Mouse (Mus musculus) CH12F3 (cell line): Measurements from ENCODE around the gene Sugp2.

Source experiments
- in situ Hi-C: fragments of 300-500 bp; cut with MboI; formaldehyde crosslinking; loops from 2 replicates; pipeline ENCODE4 v1.14.3; 2020; ENCODE audit warnings: low sequenced_read_pairs

Sugp2 gene

DNA sequence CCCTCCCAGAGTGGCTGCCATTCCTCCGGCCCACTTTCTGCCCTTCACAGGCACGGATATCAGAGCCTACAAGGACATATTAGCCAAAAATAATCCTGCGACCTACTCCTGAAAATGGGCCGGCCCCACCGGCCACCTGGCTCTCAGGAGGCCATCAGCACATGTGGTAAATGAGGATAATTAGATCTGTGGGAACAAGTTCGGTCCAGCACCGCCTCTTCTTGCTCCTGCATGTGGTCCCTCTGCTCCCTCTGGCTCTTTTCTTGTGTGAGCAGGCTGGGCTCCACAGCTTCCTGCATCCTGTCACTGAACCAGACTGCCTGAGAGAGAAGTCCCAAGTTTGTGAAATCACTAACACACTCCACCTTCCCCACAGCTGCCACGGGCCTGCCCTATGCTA, 45.2 kb downstream of the Sugp2 start:
- in situ Hi-C loops: no loop called here

- in situ Hi-C loops: no loop called here
These were observed 47.0 kb downstream of the Sugp2 start for GRCm38 (mm10) chr8:70281001-70281400.

GRCm38 (mm10) chr8:70282603-70283135, 48.6 kb downstream of the Sugp2 start, which contains the start of gene Homer3:
Gene Homer3, plus strand, starts transcription at chr8:70282827.
- in situ Hi-C loops: no loop called here

DNA sequence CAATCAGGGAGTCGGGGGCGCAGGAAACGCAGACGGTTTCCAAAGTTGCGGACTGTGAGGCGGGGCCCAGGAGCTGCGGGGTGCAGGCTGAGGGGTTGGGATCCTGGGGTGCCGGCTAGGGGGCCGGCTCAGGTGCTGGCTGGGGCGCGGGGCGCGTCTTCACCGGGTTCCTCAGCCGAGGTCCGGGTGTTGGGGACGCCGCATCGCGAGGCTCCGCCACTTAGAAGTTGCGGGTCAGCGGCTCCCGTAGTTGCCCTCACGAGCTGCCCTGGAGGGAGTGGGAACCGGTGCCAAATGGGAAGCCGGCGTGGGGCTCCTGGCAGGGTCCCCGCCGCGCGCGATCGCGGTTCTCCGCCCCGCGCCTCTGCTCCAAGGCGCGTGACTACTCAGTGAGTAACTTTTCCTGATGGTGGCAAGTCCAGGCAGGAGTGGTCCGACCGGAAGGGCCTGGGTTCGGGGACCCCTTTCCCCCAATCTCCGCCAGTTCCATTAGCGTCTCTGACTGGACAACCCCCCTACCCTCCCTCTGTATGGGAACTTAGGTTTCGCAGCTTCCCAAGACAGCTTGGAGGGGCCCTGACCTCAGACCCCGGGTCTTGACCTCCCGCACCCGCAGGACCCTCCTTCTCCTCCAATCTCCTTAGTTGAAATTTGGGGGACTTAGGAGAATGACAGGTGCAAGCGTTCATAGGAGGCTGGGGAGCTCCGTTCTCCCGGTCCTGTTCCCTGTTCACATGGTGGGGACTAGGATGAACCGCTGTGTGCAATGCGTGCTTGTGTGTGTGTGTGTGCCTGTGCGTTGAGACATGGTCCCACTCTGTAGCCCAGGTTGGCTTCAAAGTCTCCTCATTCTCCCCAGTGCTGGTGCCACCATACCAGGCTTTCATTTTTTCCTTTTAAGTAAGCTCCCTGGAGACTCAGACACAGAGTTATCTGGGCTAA, 49.4 kb downstream of the Sugp2 start:
- in situ Hi-C loops: no loop called here

GRCm38 (mm10) chr8:70284421-70284820, 50.4 kb downstream of the Sugp2 start:
- in situ Hi-C loops: no loop called here

- in situ Hi-C loops: no loop called here
These were observed 51.3 kb downstream of the Sugp2 start for GRCm38 (mm10) chr8:70285304-70285703.

- in situ Hi-C loops: no loop called here
These were observed 52.7 kb downstream of the Sugp2 start for GRCm38 (mm10) chr8:70286737-70287136.

- in situ Hi-C loops: no loop called here
These were observed 60.0 kb downstream of the Sugp2 start for GRCm38 (mm10) chr8:70293988-70294405.

DNA sequence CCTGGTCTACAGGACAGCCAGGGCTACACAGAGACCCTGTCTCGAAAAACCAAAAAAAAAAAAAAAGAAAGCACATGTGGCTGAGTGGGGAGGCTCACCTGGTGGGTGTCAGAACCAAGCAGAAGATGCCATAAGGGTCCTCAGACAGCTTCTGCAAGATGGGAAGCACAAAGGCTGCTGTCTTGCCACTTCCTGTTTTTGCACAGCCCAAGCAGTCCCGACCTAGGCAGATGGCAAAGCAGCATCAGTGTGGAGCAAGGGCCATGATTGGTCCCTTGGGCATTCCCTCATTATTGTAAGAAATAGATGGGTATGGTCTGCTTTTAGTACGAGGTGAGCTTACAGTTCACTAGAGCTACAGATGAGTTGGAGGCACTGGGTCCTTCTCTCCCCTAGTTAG, 66.9 kb downstream of the Sugp2 start:
- in situ Hi-C loops: no loop called here

GRCm38 (mm10) chr8:70302358-70302890, 68.4 kb downstream of the Sugp2 start, which contains the start of the genes Ddx49 and Cope:
Gene Ddx49, minus strand, starts transcription at chr8:70302489.
Gene Cope, plus strand, starts transcription at chr8:70302518.
- in situ Hi-C loops: no loop called here

DNA sequence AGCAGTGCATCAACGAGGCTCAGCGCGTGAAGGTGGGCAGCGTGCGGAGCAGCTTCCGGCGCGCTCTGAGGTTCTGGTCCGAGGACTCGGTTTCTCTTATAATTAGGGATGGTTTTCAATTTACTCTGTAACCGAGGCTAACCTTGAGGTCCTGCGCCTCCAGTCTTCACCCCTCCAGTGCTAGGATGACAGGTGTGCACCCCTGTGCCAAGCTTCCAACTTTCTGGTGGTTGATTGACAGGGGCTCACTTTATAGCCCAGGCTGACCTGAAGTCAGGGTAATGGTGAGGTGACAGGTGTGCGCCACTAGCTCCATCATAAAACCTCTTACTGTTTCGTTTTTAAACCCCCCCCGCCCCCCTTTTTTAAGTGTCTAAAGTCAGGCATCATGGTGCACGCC, 68.9 kb downstream of the Sugp2 start:
- in situ Hi-C loops: no loop called here

DNA sequence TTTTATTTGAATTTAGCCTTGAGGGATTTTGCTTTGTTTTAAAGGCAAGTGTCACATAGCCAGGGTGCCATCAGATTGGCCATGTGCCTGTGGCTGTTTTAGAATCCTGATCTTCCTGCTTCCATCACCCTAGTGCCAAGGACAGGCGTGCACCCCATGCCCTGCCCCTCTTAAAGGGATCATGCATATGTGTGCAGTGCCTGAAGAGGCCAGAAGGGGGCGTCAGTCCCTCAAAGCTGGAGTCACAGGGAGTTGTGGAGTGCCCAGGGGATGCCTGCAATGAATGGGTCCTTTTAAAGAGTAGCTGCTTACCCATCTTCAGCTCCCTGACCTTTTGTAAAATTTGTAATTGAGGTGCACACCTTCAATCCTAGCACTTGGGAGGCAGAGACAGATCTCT, 75.3 kb downstream of the Sugp2 start:
- in situ Hi-C loops: no loop called here

- in situ Hi-C loops: no loop called here
These were observed 79.4 kb downstream of the Sugp2 start for GRCm38 (mm10) chr8:70313399-70313798.

GRCm38 (mm10) chr8:70315624-70316510, 81.8 kb downstream of the Sugp2 start, which contains the start of gene Cers1:
Gene Cers1, plus strand, starts transcription at chr8:70315775.
- in situ Hi-C loops: no loop called here

DNA sequence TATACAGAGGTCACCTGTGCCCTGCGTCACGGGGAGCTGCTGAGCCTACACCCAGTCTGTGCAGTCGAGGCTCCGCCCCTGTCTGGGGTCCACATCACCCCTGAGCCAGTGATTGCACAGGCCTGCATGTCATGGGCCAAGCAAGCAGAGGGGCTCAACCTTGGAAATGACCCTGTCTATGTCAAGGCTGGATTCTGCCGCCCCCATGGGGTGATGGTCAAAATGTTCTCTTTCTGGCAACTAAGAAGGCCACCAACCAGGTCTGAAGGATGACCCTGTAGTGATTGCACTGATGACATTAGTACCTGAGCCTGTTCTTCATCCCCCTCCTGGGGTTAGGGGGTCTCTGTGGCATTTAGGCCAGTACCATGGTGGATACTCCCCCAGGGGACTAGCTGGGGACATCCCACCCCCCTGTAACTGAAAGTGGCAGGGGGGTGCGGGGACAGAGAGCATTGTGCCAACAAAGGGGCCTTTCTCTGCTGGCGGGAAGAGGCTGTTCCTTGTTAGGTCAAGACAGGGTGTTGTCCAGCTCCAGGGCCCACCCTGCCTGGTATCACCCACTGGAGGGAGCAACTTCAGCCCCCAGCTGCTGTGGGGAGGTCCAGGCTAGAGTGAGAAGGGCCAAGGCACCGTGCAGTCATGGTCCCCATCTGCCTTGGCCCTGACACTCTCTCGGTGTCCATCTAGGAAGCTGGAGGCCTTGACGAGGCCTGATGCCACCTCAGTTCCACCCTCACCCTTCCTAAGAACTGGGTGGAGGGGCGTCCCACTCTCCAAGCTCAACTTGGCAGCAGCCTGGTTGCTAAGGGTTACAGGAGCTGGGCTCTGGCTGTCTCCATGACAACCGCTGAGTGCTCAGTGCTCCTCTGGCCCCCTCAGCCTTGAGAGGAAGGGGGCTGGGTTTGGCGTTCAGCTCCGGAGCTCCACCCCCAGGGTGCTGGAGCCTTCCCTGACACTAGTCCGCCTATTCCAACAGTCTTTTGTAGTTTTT, 82.8 kb downstream of the Sugp2 start:
- in situ Hi-C loops: no loop called here

DNA sequence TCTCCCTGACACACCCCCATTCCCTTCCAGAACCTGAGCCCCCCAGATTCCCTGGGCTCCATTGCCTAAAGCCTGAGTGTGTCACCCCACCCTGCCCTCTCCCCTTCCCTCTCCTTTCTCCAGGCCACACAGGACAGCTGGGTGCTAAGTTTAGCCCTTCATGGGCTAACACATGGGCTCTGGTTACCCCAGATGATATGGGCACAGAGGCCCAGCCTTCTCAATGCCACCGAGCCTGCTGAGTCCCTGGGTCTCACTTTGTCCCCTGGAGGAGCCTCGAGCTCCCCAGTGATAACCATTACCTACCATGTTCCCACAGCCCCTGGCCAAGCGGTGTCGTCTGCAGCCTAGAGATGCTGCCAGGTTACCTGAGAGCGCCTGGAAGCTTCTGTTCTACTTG, 83.8 kb downstream of the Sugp2 start:
- in situ Hi-C loops: no loop called here

GRCm38 (mm10) chr8:70323716-70324115, 89.7 kb downstream of the Sugp2 start:
- in situ Hi-C loops: no loop called here

- in situ Hi-C loops: no loop called here
These were observed 93.5 kb downstream of the Sugp2 start for GRCm38 (mm10) chr8:70327512-70327911.

DNA sequence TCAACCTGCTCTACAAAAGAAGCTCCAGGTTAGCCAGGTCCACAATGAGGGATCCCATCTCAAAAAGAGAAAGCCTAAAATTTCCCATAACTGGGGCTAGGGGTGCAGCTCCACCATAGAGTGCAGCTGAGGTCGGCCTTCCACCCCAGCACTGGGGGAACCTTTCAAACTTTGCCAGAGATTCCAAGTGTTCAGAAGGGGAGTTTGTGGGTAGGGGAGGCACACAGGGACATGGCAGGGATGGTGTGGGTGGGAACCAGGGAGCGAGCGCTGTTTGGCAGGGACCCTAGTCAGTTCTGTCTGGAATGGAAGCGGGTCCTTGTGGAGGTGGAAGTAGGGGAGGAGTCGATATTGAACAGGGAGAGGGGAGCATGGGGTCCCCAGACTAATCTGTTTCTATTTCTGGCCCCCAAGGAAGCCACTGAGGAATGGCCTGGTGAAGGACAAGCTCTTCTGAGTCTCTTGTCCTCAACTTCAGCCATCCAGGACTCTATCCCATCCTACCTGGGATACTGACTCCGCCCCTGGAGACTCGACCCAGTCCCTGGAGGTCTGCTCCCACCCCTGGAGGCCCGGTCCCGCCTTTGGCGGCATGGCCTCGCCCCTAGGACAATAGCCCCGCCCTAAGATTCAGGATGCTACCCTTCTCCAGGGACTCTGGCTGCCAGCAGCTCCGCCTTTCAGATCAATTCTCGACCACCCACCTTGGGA, 95.3 kb downstream of the Sugp2 start, which contains the start of gene Gdf1:
Gene Gdf1 (plus strand): TSS at position 694 of the 711 bp plus-strand sequence.
- in situ Hi-C loops: no loop called here
